ENCODE assay signal across 17 mouse cellular contexts in the genomic region with DNA sequence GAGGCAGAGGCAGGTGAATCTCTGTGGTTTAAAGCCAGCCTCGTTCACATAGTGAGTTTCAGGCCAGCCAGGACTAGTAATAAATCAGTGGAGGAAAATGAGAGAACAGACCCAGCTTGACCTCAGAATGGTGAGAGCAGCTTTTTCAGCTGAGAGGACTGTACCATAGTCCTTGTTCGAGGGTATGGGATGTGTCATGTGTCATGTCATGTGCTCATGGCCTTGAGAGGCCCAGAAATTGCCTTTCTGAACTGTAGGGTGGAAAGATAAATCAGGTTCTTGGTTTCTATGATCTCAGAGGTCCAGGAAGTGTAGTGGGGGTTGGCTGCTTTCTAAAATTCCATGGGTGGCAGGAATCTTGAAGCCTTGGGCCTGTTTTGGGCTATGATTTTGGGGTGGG.
A peak's percentile ranks its signal among the peaks of the same experiment; 100 is the strongest.
DNase-seq lines count a peak whose midpoint lies in the region; ATAC-seq lines count a peak whose summit lies in the region.
"Had no signal": no experiment of that assay in that cellular context is flagged by ENCODE, and none has a peak within 500 bp of the region (broad histone marks: within the 10 kb centered on the region; RNA-seq: fewer than 3 reads in every experiment).

No protein-coding gene starts in this region.

- no peak overlapping the region for H3K4me3 ChIP-seq in neural tube, embryonic 13.5 days
- no peak overlapping the region for H3K4me3 ChIP-seq in intestine, embryonic 14.5 days (ENCODE audit: low read depth, low read length)
- H3K4me3 ChIP-seq: embryonic facial prominence, embryonic 13.5 days; hindbrain, embryonic 10.5 days; limb, embryonic 13.5 days; midbrain, embryonic 15.5 days; myocyte had no signal

- H3K4me2 ChIP-seq in neural tube, embryonic 13.5 days: no peak overlapping the region
- H3K4me2 ChIP-seq in intestine, embryonic 14.5 days (ENCODE audit: low read length): no peak overlapping the region
- H3K4me2 ChIP-seq: embryonic facial prominence, embryonic 13.5 days; limb, embryonic 13.5 days; midbrain, embryonic 15.5 days had no signal

- 20% methylated on average over 2 of the region's 2 CpGs for WGBS in neural tube, embryonic 13.5 days
- WGBS in intestine, embryonic 14.5 days: 11% methylated on average over 2 of the region's 2 CpGs

- peaks cover 70% of the 10 kb centered on the region for H3K4me1 ChIP-seq in neural tube, embryonic 13.5 days (replicated peaks)
- H3K4me1 ChIP-seq in intestine, embryonic 14.5 days (replicated peaks; ENCODE audit: control insufficient read depth, insufficient read depth, low read length): peaks cover 33% of the 10 kb centered on the region

- no peaks in the 10 kb centered on the region for H3K27me3 ChIP-seq in neural tube, embryonic 13.5 days
- no peaks in the 10 kb centered on the region for H3K27me3 ChIP-seq in intestine, embryonic 14.5 days (replicated peaks; ENCODE audit: control insufficient read depth, insufficient read depth, low read length)
- H3K27me3 ChIP-seq: embryonic facial prominence, embryonic 13.5 days; limb, embryonic 13.5 days; midbrain, embryonic 15.5 days had no signal

- no peak for ATAC-seq in neural tube, embryonic 13.5 days (ENCODE audit: low read depth)
- 0 out of 2 replicates have a peak, but pooled peaks have one; percentile 54 for ATAC-seq in intestine, embryonic 14.5 days (replicated peaks; ENCODE audit: low FRiP score, low TSS enrichment, low read depth)
- ATAC-seq: lung, postnatal 0 days; midbrain, embryonic 15.5 days had no signal

- peak; percentile 42 for DNase-seq in heart, adult 11 months
- no peak for DNase-seq in heart, postnatal 25 days (ENCODE audit: low spot score)
- DNase-seq in neural tube, embryonic 10.5 days (ENCODE audit: extremely low spot score, low spot score): no peak
- DNase-seq in intestine, embryonic 14.5 days (ENCODE audit: low spot score): no peak
- DNase-seq in urinary bladder, postnatal 14 days (ENCODE audit: low spot score): no peak
- no peak for DNase-seq in ovary, postnatal 36 days (ENCODE audit: low spot score)
- no peak for DNase-seq in right cerebral cortex, adult 2 months (ENCODE audit: low spot score in 2 of 2)
- DNase-seq: cerebellum, adult 9-11 months had no signal

- intact Hi-C loops in heart, postnatal 25 days (cut with DNase I): no loop called here

- no peaks in the 10 kb centered on the region for H3K9me3 ChIP-seq in neural tube, embryonic 13.5 days
- H3K9me3 ChIP-seq in intestine, embryonic 14.5 days (ENCODE audit: control insufficient read depth, low read length): no peaks in the 10 kb centered on the region
- H3K9me3 ChIP-seq: embryonic facial prominence, embryonic 13.5 days; hindbrain, embryonic 10.5 days; limb, embryonic 13.5 days; midbrain, embryonic 15.5 days had no signal

- H3K9ac ChIP-seq in neural tube, embryonic 13.5 days: no peak overlapping the region
- H3K9ac ChIP-seq in intestine, embryonic 14.5 days (ENCODE audit: low read length): no peak overlapping the region
- H3K9ac ChIP-seq: embryonic facial prominence, embryonic 13.5 days; limb, embryonic 13.5 days; midbrain, embryonic 15.5 days had no signal

- no peaks in the 10 kb centered on the region for H3K36me3 ChIP-seq in neural tube, embryonic 13.5 days
- no peaks in the 10 kb centered on the region for H3K36me3 ChIP-seq in intestine, embryonic 14.5 days (ENCODE audit: control insufficient read depth, insufficient read depth, low read length)
- H3K36me3 ChIP-seq: embryonic facial prominence, embryonic 13.5 days; hindbrain, embryonic 10.5 days; limb, embryonic 13.5 days; midbrain, embryonic 15.5 days had no signal

- H3K27ac ChIP-seq in neural tube, embryonic 13.5 days (replicated peaks): peak overlapping the region; percentile 23; the same call in 1 of the 2 replicates
- 0 out of 2 replicates have a peak overlapping the region, but pooled peaks have one; percentile 11 for H3K27ac ChIP-seq in intestine, embryonic 14.5 days (ENCODE audit: low read depth)
- H3K27ac ChIP-seq: embryonic facial prominence, embryonic 13.5 days; hindbrain, embryonic 10.5 days; kidney, postnatal 0 days; limb, embryonic 13.5 days; midbrain, embryonic 15.5 days; stomach, postnatal 0 days had no signal
